Mouse (Mus musculus) stomach, embryonic 16.5 days (tissue): ENCODE measurements around the gene Pml. TPM values are rescaled to one million over a fixed set of nuclear protein-coding genes. Genes with fewer than 3 reads are reported as not detected.
"Not testable (repeated sequence)": the region's sequence is repeated elsewhere in the genome, so short reads cannot be mapped to it uniquely, and the experiment has no call there.

ENCODE experiments used
- ATAC-seq: fragments of 200-750 bp; cut with Nextera tagmentation; 2 replicates; pipeline ENCODE4 v1.8.0; 2017; ENCODE audit warnings: moderate number of reproducible peaks, moderate TSS enrichment; ENCODE audit not compliant: insufficient read depth, low FRiP score
- H3K27ac ChIP-seq: fragments of 300-500 bp; sonication (generic); 2 replicates; pipeline ENCODE4 v1.5.1; 2014; ENCODE audit warnings: low read length
- H3K27me3 ChIP-seq: fragments of 300-500 bp; sonication (generic); 2 replicates; pipeline ENCODE4 v1.6.1; 2014; ENCODE audit warnings: low read length, control low read depth, mixed read lengths; ENCODE audit not compliant: control insufficient read depth, insufficient read depth
- H3K36me3 ChIP-seq: fragments of 300-500 bp; sonication (generic); 2 replicates; pipeline ENCODE4 v1.6.1; 2014; ENCODE audit warnings: low read length; ENCODE audit not compliant: control insufficient read depth, insufficient read depth
- H3K4me1 ChIP-seq: fragments of 300-500 bp; sonication (generic); 2 replicates; pipeline ENCODE4 v1.6.1; 2014; ENCODE audit warnings: low read length, control low read depth, mixed read lengths; ENCODE audit not compliant: control insufficient read depth, insufficient read depth
- H3K4me2 ChIP-seq: fragments of 300-500 bp; sonication (generic); 2 replicates; pipeline ENCODE4 v1.6.1; 2014; ENCODE audit warnings: low read depth, low read length, mixed read lengths
- H3K4me3 ChIP-seq: fragments of 300-500 bp; sonication (generic); replicated peaks from 2 replicates; pipeline ENCODE4 v1.5.1; 2014; ENCODE audit warnings: mild to moderate bottlenecking, low read length
- H3K9ac ChIP-seq: fragments of 300-500 bp; sonication (generic); 2 replicates; pipeline ENCODE4 v1.6.1; 2014; ENCODE audit warnings: low read length
- H3K9me3 ChIP-seq: fragments of 300-500 bp; sonication (generic); replicated peaks from 2 replicates; pipeline ENCODE4 v1.6.1; 2016; ENCODE audit warnings: low read length, control low read depth; ENCODE audit not compliant: control insufficient read depth
- WGBS: fragments of 180-500 bp; shearing (Covaris S2); extraction: QIAGEN DNeasy Blood & Tissue Kit; methylation state at CpG from one replicate; pipeline ENCODE4 v1.1.7; 2014; 5-methylcytosine and 5-hydroxymethylcytosine counted together
- polyA plus RNA-seq: library from polyadenylated mRNA; unstranded; fragments of >200 nt; fragmentation: Nextera tagmentation; extraction: Ambion mirVana; gene quantifications from 2 replicates; pipeline ENCODE4 v1.2.1, GENCODE M21; 2015

Pml gene
- polyA plus RNA-seq, 1 experiment from 2014 or later: 17.9 TPM

- peak overlapping the region; percentile 83 for H3K27ac ChIP-seq
These were observed 25.0 kb upstream of the Pml start for GRCm38 (mm10) chr9:58274626-58275025.

GRCm38 (mm10) chr9:58274101-58274604 lies 24.6 kb upstream of the Pml start:
- Histone ChIP-seq H3K4me3 (no peak overlapping the region), H3K4me2 (no peak overlapping the region), H3K9ac (no peak overlapping the region), H3K36me3 (no peaks in the 10 kb centered on the region), H3K27me3 (no peaks in the 10 kb centered on the region), H3K27ac (no peak overlapping the region), H3K9me3 (no peaks in the 10 kb centered on the region), H3K4me1 (peaks cover 15% of the 10 kb centered on the region)
- no peak for ATAC-seq
- WGBS: 86% methylated on average over 7 of the region's 7 CpGs

More at GRCm38 (mm10) chr9:58274626-58275025, 25.0 kb upstream of the Pml start:
- no peaks in the 10 kb centered on the region for H3K9me3 ChIP-seq
- no peaks in the 10 kb centered on the region for H3K27me3 ChIP-seq
- H3K36me3 ChIP-seq: no peaks in the 10 kb centered on the region
- no peak for ATAC-seq
- no peak overlapping the region for H3K9ac ChIP-seq
- H3K4me3 ChIP-seq: no peak overlapping the region
- peaks cover 15% of the 10 kb centered on the region for H3K4me1 ChIP-seq
- WGBS: 35% methylated on average over 3 of the region's 3 CpGs
- 0 out of 2 replicates have a peak overlapping the region, but pooled peaks have one; percentile 31 for H3K4me2 ChIP-seq

- Histone ChIP-seq H3K4me2 (no peak overlapping the region), H3K4me3 (no peak overlapping the region), H3K27ac (no peak overlapping the region), H3K9ac (no peak overlapping the region), H3K9me3 (no peaks in the 10 kb centered on the region), H3K36me3 (no peaks in the 10 kb centered on the region), H3K4me1 (peaks cover 15% of the 10 kb centered on the region), H3K27me3 (no peaks in the 10 kb centered on the region)
- ATAC-seq: no peak
- 72% methylated on average over 9 of the region's 9 CpGs for WGBS
These were observed 23.3 kb upstream of the Pml start for GRCm38 (mm10) chr9:58272855-58273254.

GRCm38 (mm10) chr9:58272068-58272541 lies 22.5 kb upstream of the Pml start:
- 80% methylated on average over 2 of the region's 2 CpGs for WGBS
- Histone ChIP-seq H3K4me3 (no peak overlapping the region), H3K4me2 (no peak overlapping the region), H3K27ac (no peak overlapping the region), H3K27me3 (no peaks in the 10 kb centered on the region), H3K4me1 (peaks cover 16% of the 10 kb centered on the region), H3K36me3 (no peaks in the 10 kb centered on the region), H3K9ac (no peak overlapping the region), H3K9me3 (no peaks in the 10 kb centered on the region)
- ATAC-seq: no peak

GRCm38 (mm10) chr9:58271551-58271950 lies 22.0 kb upstream of the Pml start:
- not testable (repeated sequence) for H3K36me3 ChIP-seq, H3K27me3 ChIP-seq, H3K4me3 ChIP-seq, H3K4me2 ChIP-seq, H3K27ac ChIP-seq, H3K9ac ChIP-seq, ATAC-seq, H3K9me3 ChIP-seq
- 91% methylated on average over 9 of the region's 9 CpGs for WGBS
- peaks cover 21% of the 10 kb centered on the region for H3K4me1 ChIP-seq

GRCm38 (mm10) chr9:58271109-58271508 lies 21.5 kb upstream of the Pml start:
- Histone ChIP-seq H3K27me3 (no peaks in the 10 kb centered on the region), H3K9ac (no peak overlapping the region), H3K4me3 (no peak overlapping the region), H3K4me1 (peaks cover 24% of the 10 kb centered on the region), H3K27ac (no peak overlapping the region), H3K9me3 (no peaks in the 10 kb centered on the region), H3K4me2 (no peak overlapping the region), H3K36me3 (no peaks in the 10 kb centered on the region)
- ATAC-seq: no peak
- WGBS: 80% methylated on average over 3 of the region's 3 CpGs

- 58% methylated on average over 3 of the region's 3 CpGs for WGBS
- Histone ChIP-seq H3K36me3 (no peaks in the 10 kb centered on the region), H3K4me2 (no peak overlapping the region), H3K4me3 (no peak overlapping the region), H3K27me3 (no peaks in the 10 kb centered on the region), H3K27ac (no peak overlapping the region), H3K9ac (no peak overlapping the region), H3K9me3 (no peaks in the 10 kb centered on the region), H3K4me1 (peaks cover 18% of the 10 kb centered on the region)
- no peak for ATAC-seq
These were observed 20.5 kb upstream of the Pml start for GRCm38 (mm10) chr9:58270081-58270480.

- no peak overlapping the region for H3K27ac ChIP-seq
- H3K4me1 ChIP-seq: peaks cover 10% of the 10 kb centered on the region
- H3K4me2 ChIP-seq: no peak overlapping the region
- ATAC-seq: no peak
- no peaks in the 10 kb centered on the region for H3K9me3 ChIP-seq
- no peak overlapping the region for H3K4me3 ChIP-seq
- no peaks in the 10 kb centered on the region for H3K36me3 ChIP-seq
- H3K27me3 ChIP-seq: no peaks in the 10 kb centered on the region
- H3K9ac ChIP-seq: no peak overlapping the region
- 53% methylated on average over 12 of the region's 12 CpGs for WGBS
These were observed 19.1 kb upstream of the Pml start for GRCm38 (mm10) chr9:58268384-58269313.

- Histone ChIP-seq H3K27ac (no peak overlapping the region), H3K4me3 (no peak overlapping the region), H3K4me1 (peaks cover 10% of the 10 kb centered on the region), H3K27me3 (no peaks in the 10 kb centered on the region), H3K9ac (peak overlapping the region; percentile 50; the same call in 1 of the 2 replicates), H3K36me3 (no peaks in the 10 kb centered on the region), H3K9me3 (no peaks in the 10 kb centered on the region), H3K4me2 (no peak overlapping the region)
- no peak for ATAC-seq
- 59% methylated on average over 3 of the region's 3 CpGs for WGBS
These were observed 17.5 kb upstream of the Pml start for GRCm38 (mm10) chr9:58267046-58267445.
